Mouse (Mus musculus) kidney, embryonic 14.5 days (tissue): ENCODE measurements around the gene Meox1. TPM values are rescaled to one million over a fixed set of nuclear protein-coding genes. Genes with fewer than 3 reads are reported as not detected.

Experiments
- ATAC-seq: fragments of 200-750 bp; cut with Nextera tagmentation; 2 replicates; pipeline ENCODE4 v1.8.0; 2017; ENCODE audit warnings: moderate number of reproducible peaks, mild to moderate bottlenecking, moderate TSS enrichment, moderate library complexity; ENCODE audit not compliant: low FRiP score, low TSS enrichment
- H3K27ac ChIP-seq: fragments of 300-500 bp; sonication (generic); 2 replicates; pipeline ENCODE4 v1.5.1; 2014; ENCODE audit warnings: low read depth, mild to moderate bottlenecking, low read length, moderate library complexity, mixed read lengths
- H3K27me3 ChIP-seq: fragments of 300-500 bp; sonication (generic); 2 replicates; pipeline ENCODE4 v1.6.1; 2014; ENCODE audit warnings: mild to moderate bottlenecking, low read length; ENCODE audit not compliant: control insufficient read depth, insufficient read depth
- H3K36me3 ChIP-seq: fragments of 300-500 bp; sonication (generic); 2 replicates; pipeline ENCODE4 v1.6.1; 2014; ENCODE audit warnings: low read length, mixed read lengths; ENCODE audit not compliant: control insufficient read depth, insufficient read depth
- H3K4me1 ChIP-seq: fragments of 300-500 bp; sonication (generic); 2 replicates; pipeline ENCODE4 v1.6.1; 2014; ENCODE audit warnings: low read length, mixed read lengths; ENCODE audit not compliant: control insufficient read depth, insufficient read depth
- H3K4me2 ChIP-seq: fragments of 300-500 bp; sonication (generic); replicated peaks from 2 replicates; pipeline ENCODE4 v1.6.1; 2014; ENCODE audit warnings: low read depth, mild to moderate bottlenecking, low read length
- H3K4me3 ChIP-seq: fragments of 300-500 bp; sonication (generic); 2 replicates; pipeline ENCODE4 v1.5.1; 2014; ENCODE audit warnings: mild to moderate bottlenecking, low read length
- H3K9ac ChIP-seq: fragments of 300-500 bp; sonication (generic); 2 replicates; pipeline ENCODE4 v1.6.1; 2014; ENCODE audit warnings: low read depth, mild to moderate bottlenecking, low read length, moderate library complexity
- H3K9me3 ChIP-seq: fragments of 300-500 bp; sonication (generic); 2 replicates; pipeline ENCODE4 v1.6.1; 2016; ENCODE audit warnings: low read length; ENCODE audit not compliant: control insufficient read depth
- WGBS: fragments of 180-500 bp; shearing (Covaris S2); extraction: QIAGEN DNeasy Blood & Tissue Kit; methylation state at CpG from one replicate; pipeline ENCODE4 v1.1.7; 2014; 5-methylcytosine and 5-hydroxymethylcytosine counted together
- polyA plus RNA-seq: library from polyadenylated mRNA; unstranded; fragments of >200 nt; fragmentation: Nextera tagmentation; extraction: Ambion mirVana; gene quantifications from 2 replicates; pipeline ENCODE4 v1.2.1, GENCODE M21; 2014

The Meox1 gene
- polyA plus RNA-seq, 1 experiment from 2014 or later = 15.6 TPM

DNA sequence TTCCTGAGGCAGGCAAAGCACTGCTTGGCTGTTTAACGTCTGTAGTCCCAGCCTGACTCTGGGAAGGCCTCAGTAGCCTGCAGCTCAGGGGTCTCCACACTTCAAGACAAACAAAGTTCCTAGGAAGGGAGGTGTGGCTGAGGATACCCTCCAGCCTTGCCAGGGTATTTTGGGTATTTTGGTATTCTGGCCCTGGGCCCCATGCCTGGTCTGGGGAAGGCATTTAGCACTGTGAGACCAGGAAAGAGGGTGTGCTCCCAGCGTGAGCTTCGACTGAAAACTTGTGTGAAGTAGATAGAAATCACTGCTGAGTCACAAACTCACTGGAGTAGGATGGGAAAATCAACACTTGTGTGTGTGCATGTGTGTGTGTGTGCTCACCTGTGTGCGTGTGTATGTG, 14.5 kb downstream of the Meox1 start:
- 66% methylated on average over 4 of the region's 4 CpGs for WGBS
- no peak for ATAC-seq

DNA sequence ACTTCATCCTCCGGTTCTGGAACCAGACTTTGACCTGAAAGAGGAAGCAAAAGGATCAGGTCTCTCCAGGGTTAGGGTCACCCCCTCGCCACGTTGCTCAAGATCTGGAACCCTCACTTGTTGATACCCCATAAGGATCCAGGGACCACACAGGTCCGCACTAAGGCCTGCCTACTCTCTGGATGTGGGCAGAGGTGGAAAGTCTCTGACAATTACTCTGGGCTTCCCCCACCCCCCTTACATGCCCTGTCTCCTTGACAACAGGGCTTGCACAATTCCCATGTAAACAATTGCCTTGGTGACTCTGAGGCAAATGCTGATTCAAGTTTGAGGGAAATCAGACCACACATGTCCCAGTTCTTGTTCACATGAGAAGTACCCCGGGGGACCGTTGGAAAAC, 15.5 kb downstream of the Meox1 start:
- peaks cover 39% of the 10 kb centered on the region; the same call in 1 of the 2 replicates for H3K4me1 ChIP-seq
- 79% methylated on average over 6 of the region's 6 CpGs for WGBS
- ATAC-seq = no peak
- no peak overlapping the region for H3K9ac ChIP-seq
- no peak overlapping the region for H3K27ac ChIP-seq
- no peaks in the 10 kb centered on the region for H3K27me3 ChIP-seq
- no peak overlapping the region for H3K4me3 ChIP-seq
- no peak overlapping the region for H3K4me2 ChIP-seq
- no peaks in the 10 kb centered on the region; the same call in 1 of the 2 replicates for H3K36me3 ChIP-seq
- H3K9me3 ChIP-seq = no peaks in the 10 kb centered on the region

More for the DNA sequence above, 14.5 kb downstream of the Meox1 start:
- Histone ChIP-seq H3K4me2 (no peak overlapping the region), H3K4me1 (peaks cover 35% of the 10 kb centered on the region; the same call in 1 of the 2 replicates), H3K9ac (no peak overlapping the region), H3K27me3 (peaks cover 3% of the 10 kb centered on the region; the same call in 1 of the 2 replicates), H3K9me3 (no peaks in the 10 kb centered on the region), H3K4me3 (no peak overlapping the region), H3K36me3 (no peaks in the 10 kb centered on the region; the same call in 1 of the 2 replicates), H3K27ac (no peak overlapping the region)

DNA sequence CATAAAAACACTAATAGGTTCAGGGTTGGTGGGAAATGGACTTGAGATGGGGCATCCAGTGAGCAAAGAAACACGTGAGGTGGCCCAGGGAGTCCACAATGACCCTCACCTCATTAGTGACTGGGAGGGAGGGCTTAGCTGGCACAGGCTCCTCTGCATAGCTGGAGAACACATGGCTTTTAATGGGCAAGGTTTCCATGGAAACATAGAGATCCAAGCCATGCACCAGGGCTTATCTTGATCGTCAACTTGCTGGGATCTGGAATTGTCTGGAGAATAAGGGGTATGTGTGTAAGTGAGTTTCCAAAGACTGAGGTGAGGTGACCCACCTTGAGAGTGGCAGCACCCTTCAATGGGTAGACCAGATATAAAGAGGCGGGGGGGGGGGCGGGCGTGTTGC, 19.2 kb downstream of the Meox1 start:
- Histone ChIP-seq H3K27me3 (no peaks in the 10 kb centered on the region), H3K4me3 (no peak overlapping the region), H3K4me1 (peaks cover 21% of the 10 kb centered on the region; the same call in 1 of the 2 replicates), H3K4me2 (no peak overlapping the region), H3K27ac (no peak overlapping the region), H3K9me3 (no peaks in the 10 kb centered on the region), H3K36me3 (no peaks in the 10 kb centered on the region; the same call in 1 of the 2 replicates), H3K9ac (no peak overlapping the region)
- WGBS = 67% methylated on average over 5 of the region's 5 CpGs
- no peak for ATAC-seq

DNA sequence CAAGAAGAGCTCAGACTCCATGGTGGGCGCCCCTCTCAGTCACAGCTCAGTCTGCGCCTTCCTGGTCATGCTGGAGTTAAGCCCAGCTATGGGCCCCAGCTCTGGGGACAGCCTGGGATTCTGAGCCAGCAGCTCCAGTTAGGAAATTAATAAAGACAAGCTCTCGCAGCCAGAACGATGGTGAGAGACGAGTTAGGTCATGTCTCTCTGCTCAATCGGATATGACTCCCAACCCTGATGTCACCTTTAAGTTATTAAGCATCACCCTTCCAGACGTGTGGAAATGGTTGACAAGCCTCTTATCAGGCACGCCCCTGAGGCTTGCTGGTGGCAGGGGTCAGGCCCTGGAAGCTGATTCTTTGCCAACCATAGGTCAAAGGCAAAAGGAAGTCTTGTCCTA, 20.3 kb downstream of the Meox1 start:
- no peaks in the 10 kb centered on the region; the same call in 1 of the 2 replicates for H3K36me3 ChIP-seq
- ATAC-seq = no peak
- H3K9ac ChIP-seq = no peak overlapping the region
- H3K27me3 ChIP-seq = no peaks in the 10 kb centered on the region
- no peak overlapping the region for H3K4me2 ChIP-seq
- H3K27ac ChIP-seq = no peak overlapping the region
- H3K4me1 ChIP-seq = peaks cover 16% of the 10 kb centered on the region; the same call in 1 of the 2 replicates
- no peaks in the 10 kb centered on the region for H3K9me3 ChIP-seq
- no peak overlapping the region for H3K4me3 ChIP-seq
- WGBS = 55% methylated on average over 8 of the region's 8 CpGs

DNA sequence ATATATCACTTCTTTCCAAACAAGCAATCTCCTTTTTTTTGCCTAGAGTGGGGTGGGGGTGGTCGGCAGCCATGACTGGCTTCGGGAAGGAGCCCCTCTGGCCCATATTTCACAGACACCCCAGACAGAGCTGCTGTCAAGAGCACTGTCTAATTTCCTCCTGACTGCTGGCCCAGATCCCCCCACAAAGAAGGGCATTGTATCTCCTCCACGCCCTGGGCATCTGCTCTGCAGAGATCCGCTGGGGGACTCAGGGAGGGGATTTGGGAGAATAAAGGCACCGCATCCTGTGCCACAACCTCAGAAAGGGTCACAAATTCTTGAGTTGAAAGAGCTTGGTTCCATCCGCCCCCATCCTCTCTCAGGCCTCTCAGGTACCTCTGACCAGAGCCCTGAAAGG, 22.7 kb downstream of the Meox1 start:
- WGBS = 31% methylated on average over 6 of the region's 6 CpGs
- Histone ChIP-seq H3K9ac (no peak overlapping the region), H3K4me1 (peaks cover 16% of the 10 kb centered on the region; the same call in 1 of the 2 replicates), H3K27ac (no peak overlapping the region), H3K4me3 (no peak overlapping the region), H3K27me3 (no peaks in the 10 kb centered on the region), H3K36me3 (no peaks in the 10 kb centered on the region), H3K4me2 (no peak overlapping the region), H3K9me3 (no peaks in the 10 kb centered on the region)
- no peak for ATAC-seq

DNA sequence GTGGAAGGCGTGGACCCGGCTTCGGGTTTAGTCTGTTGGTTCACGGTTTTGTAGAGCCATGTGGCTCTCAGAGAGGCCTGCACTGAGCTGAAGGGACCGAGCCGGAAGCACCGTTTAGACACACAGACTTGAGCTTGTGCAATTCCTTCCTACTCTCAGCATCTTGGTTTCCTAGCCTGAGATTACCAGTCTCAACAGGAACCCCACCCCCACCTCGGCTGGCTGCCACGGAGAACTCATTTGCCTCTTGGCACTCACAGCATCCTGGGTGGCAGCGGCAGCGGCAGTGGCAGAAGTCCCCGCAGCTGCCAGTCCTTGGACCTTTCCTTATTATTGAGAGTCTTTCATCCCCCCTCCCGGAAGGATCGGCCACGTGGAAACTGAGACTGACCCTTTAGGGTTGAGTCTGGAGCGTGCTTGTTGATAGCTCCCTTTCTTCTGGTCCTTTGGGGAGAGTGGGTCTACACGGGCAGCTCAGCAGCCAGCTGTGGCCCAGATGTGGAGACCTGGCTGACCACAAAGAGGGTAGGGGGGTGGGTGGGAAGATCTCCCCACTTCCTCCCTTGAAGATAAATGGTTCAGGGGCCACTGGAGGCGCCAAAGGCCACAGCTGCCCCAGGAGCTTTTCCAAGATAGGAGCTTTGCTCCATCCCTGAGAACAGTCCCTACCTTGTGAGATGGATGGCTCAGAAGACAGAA, 24.0 kb downstream of the Meox1 start:
- H3K4me2 ChIP-seq = no peak overlapping the region
- 56% methylated on average over 18 of the region's 18 CpGs for WGBS
- H3K9ac ChIP-seq = no peak overlapping the region

DNA sequence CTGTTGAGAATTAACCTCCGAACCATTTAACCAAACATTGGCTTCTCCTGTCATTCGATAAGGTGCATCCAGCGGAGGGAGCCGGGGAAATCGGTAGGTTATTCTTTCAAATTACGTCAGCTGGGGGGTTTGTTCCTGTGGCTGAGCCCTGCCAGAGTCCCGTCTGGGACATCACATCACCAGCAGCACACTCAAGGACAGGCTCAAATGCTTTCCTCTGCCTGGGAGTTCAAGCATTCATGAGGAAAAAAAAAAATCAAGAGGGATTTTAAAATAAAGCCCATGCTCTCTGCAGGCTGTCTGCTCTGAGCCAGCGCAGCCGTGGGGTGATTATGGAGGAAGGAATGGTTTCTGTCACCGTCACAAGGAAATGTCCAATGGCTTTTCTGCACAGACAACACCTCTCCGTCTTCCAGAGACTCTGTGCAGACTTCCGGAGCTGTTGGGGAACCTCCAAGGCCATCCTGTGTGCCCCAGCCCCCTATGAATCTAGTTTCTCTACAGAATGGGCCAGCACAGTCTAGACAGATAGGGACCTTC, 26.6 kb downstream of the Meox1 start:
- Histone ChIP-seq H3K4me1 (peaks cover 7% of the 10 kb centered on the region; the same call in 1 of the 2 replicates), H3K27me3 (no peaks in the 10 kb centered on the region), H3K9me3 (no peaks in the 10 kb centered on the region), H3K36me3 (no peaks in the 10 kb centered on the region), H3K9ac (no peak overlapping the region), H3K27ac (no peak overlapping the region), H3K4me2 (no peak overlapping the region), H3K4me3 (no peak overlapping the region)
- no peak for ATAC-seq
- 33% methylated on average over 12 of the region's 12 CpGs for WGBS

More for the DNA sequence above, 24.0 kb downstream of the Meox1 start:
- Histone ChIP-seq H3K4me3 (no peak overlapping the region), H3K36me3 (no peaks in the 10 kb centered on the region), H3K4me1 (peaks cover 16% of the 10 kb centered on the region; the same call in 1 of the 2 replicates), H3K27ac (no peak overlapping the region), H3K9me3 (no peaks in the 10 kb centered on the region), H3K27me3 (no peaks in the 10 kb centered on the region)
- ATAC-seq = no peak

DNA sequence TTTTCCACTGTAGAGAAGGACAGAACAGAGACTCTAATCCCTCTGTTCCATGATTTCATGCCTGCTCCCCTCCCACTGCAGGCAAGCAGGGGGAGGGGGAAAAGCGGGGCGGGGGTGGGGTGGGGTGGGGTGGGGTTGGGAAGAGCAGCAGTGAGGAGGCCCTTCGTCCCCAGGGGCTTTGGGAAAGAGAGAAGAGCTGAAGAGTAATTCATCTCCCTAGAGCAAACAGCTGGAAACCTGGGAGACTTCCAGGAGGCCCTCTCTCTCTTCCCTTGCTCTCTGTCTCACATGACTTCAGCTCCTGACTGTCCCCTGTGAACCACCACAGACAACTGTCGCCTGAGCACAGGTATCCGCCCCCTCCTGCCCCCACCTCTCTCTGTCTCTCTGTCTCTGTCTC, 35.4 kb downstream of the Meox1 start:
- Histone ChIP-seq H3K36me3 (no peaks in the 10 kb centered on the region), H3K27me3 (no peaks in the 10 kb centered on the region), H3K4me3 (no peak overlapping the region), H3K9ac (no peak overlapping the region), H3K27ac (no peak overlapping the region), H3K4me1 (peaks cover 6% of the 10 kb centered on the region; the same call in 1 of the 2 replicates), H3K9me3 (no peaks in the 10 kb centered on the region), H3K4me2 (no peak overlapping the region)
- ATAC-seq = no peak; the same call in 1 of the 2 replicates
- WGBS = 32% methylated on average over 5 of the region's 5 CpGs
